2 mouse cellular contexts compared by ENCODE assay signal in genomic region chr14:31169508-31169907, GRCm38 (mm10).
TF ChIP-seq lines count a peak whose summit lies in the region.

No protein-coding gene starts in this region.

TF ChIP-seq in MEL, 35 proteins besides CTCF, POLR2A, EP300 and RAD21 (continued from another document):
- no peak for TF ChIP-seq GABPA (IDR thresholded peaks at IDR 0.05; ENCODE audit: low read depth, low read length)
- no peak for TF ChIP-seq SMC3 (IDR thresholded peaks at IDR 0.05; ENCODE audit: low read depth, low read length)
- TF ChIP-seq TBP (IDR thresholded peaks at IDR 0.05; ENCODE audit: low read depth, low read length) = no peak
- TF ChIP-seq USF2 (IDR thresholded peaks at IDR 0.05; ENCODE audit: borderline replicate concordance in 1 of 2, insufficient read depth in 1 of 2, low read depth in 1 of 2, low read length in 2 of 2) = no peak
- TF ChIP-seq MEF2A (IDR thresholded peaks at IDR 0.05; ENCODE audit: extremely low read depth, insufficient replicate concordance, low read depth, low read length, poor library complexity, severe bottlenecking) = no peak
- no peak for TF ChIP-seq TAL1 (IDR thresholded peaks at IDR 0.05; ENCODE audit: low read length)
- no peak for TF ChIP-seq CHD2 (IDR thresholded peaks at IDR 0.05; ENCODE audit: low read length)
- peak; percentile 71 for TF ChIP-seq GATA1 (IDR thresholded peaks at IDR 0.05; ENCODE audit: low read depth, low read length)
- TF ChIP-seq TCF12 (IDR thresholded peaks at IDR 0.05; ENCODE audit: low read depth, low read length) = peak; percentile 44; the same call in 1 of the 2 replicates
- no peak for TF ChIP-seq USF1 (IDR thresholded peaks at IDR 0.05; ENCODE audit: low read depth, low read length)
- peak; percentile 47; the same call in 1 of the 2 replicates for TF ChIP-seq MAZ (IDR thresholded peaks at IDR 0.05; ENCODE audit: low read depth, low read length)
- peak; percentile 80 for TF ChIP-seq RCOR1 (IDR thresholded peaks at IDR 0.05; ENCODE audit: low read depth, low read length)
- TF ChIP-seq UBTF (IDR thresholded peaks at IDR 0.05; ENCODE audit: borderline replicate concordance, insufficient read depth, low read depth, low read length) = no peak
- TF ChIP-seq ZC3H11A (IDR thresholded peaks at IDR 0.05; ENCODE audit: low read depth, low read length) = no peak
- no peak for TF ChIP-seq E2F4 (IDR thresholded peaks at IDR 0.05; ENCODE audit: borderline replicate concordance, low read depth, low read length)
- no peak for TF ChIP-seq HCFC1 (IDR thresholded peaks at IDR 0.05; ENCODE audit: low read depth, low read length)
- TF ChIP-seq MAFK (IDR thresholded peaks at IDR 0.05; ENCODE audit: borderline replicate concordance, low read depth, low read length) = no peak
- no peak for TF ChIP-seq ZMIZ1 (IDR thresholded peaks at IDR 0.05; ENCODE audit: low read depth, low read length)

TF ChIP-seq in myocyte, 11 proteins besides CTCF, POLR2A, EP300 and RAD21 (continued from another document):
- TF ChIP-seq POLR2AphosphoS2 (IDR thresholded peaks at IDR 0.05; ENCODE audit: insufficient read length, low read depth) = peak; percentile 55
